Mouse (Mus musculus): ENCODE data around the gene Suco. TPM values are rescaled to one million over a fixed set of nuclear protein-coding genes. Genes with fewer than 3 reads are reported as not detected.

The Suco gene
- polyA plus RNA-seq, 1 experiment from 2014 or later: 32.6 TPM

DNA sequence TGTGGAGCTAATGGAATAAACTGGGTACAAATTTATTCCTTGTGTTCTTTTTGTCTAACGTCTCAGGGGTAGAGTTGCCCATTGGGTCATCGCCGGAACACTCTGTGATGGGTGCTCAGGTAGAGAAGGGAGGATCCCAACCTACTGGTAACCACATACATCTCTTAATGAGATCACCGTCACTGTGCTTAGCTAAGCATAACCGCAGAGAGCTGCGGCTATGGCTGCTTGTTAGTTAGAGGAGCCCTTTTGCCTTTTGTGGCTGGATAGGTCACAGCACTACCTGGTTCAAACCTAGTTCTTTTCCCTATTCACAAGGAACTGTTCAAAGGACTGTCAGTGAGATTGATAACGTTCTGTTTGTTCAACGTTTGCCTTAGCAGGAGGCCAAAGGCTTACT lies 32.6 kb upstream of the Suco start:
- Histone ChIP-seq H3K9me3 (no peaks in the 10 kb centered on the region), H3K27me3 (no peaks in the 10 kb centered on the region), H3K4me3 (no peak overlapping the region), H3K27ac (replicated peaks) (no peak overlapping the region), H3K4me2 (replicated peaks) (no peak overlapping the region), H3K36me3 (no peaks in the 10 kb centered on the region), H3K4me1 (no peaks in the 10 kb centered on the region), H3K9ac (replicated peaks) (no peak overlapping the region)
- WGBS: 84% methylated on average over 8 of the region's 8 CpGs
- no peak for ATAC-seq (replicated peaks)

- no peaks in the 10 kb centered on the region for H3K9me3 ChIP-seq
- H3K9ac ChIP-seq (replicated peaks): no peak overlapping the region
- H3K27ac ChIP-seq (replicated peaks): no peak overlapping the region
- ATAC-seq (replicated peaks): no peak
- WGBS: 78% methylated on average over 2 of the region's 2 CpGs
- H3K4me1 ChIP-seq: no peaks in the 10 kb centered on the region
- H3K4me2 ChIP-seq (replicated peaks): no peak overlapping the region
- no peaks in the 10 kb centered on the region for H3K36me3 ChIP-seq
- H3K4me3 ChIP-seq: no peak overlapping the region
- no peaks in the 10 kb centered on the region for H3K27me3 ChIP-seq
Measured at GRCm38 (mm10) chr1:161907795-161908457, 31.4 kb upstream of the Suco start.

DNA sequence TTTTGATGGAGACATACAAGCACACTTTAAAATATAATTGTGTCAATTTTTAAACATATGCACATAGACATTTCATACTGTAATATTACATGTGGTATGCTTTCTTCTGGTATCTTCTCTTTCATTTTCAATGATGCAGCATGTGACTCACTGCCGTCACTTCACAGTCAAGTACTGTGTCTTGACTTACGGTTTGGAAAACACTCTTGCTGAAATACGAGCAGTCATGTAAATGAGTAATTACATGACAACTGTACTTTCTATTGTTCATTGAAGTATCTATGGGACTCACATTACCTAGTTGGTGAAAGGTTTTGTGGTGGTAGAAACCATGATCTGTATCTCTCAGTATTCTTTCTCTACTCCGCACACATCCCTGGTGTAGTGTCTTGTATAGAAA lies 30.6 kb upstream of the Suco start:
- Histone ChIP-seq H3K4me2 (replicated peaks) (no peak overlapping the region), H3K27ac (replicated peaks) (no peak overlapping the region), H3K27me3 (no peaks in the 10 kb centered on the region), H3K9me3 (no peaks in the 10 kb centered on the region), H3K4me1 (no peaks in the 10 kb centered on the region), H3K9ac (replicated peaks) (no peak overlapping the region), H3K36me3 (no peaks in the 10 kb centered on the region), H3K4me3 (no peak overlapping the region)
- no peak for ATAC-seq (replicated peaks)
- 89% methylated on average over 4 of the region's 4 CpGs for WGBS

GRCm38 (mm10) chr1:161902692-161903452 lies 26.4 kb upstream of the Suco start:
- Histone ChIP-seq H3K4me1 (no peaks in the 10 kb centered on the region), H3K27ac (replicated peaks) (no peak overlapping the region), H3K27me3 (no peaks in the 10 kb centered on the region), H3K9me3 (no peaks in the 10 kb centered on the region), H3K36me3 (no peaks in the 10 kb centered on the region), H3K4me2 (replicated peaks) (no peak overlapping the region), H3K4me3 (no peak overlapping the region), H3K9ac (replicated peaks) (no peak overlapping the region)
- no peak for ATAC-seq (replicated peaks)
- WGBS: 75% methylated on average over 9 of the region's 9 CpGs

- 63% methylated on average over 2 of the region's 2 CpGs for WGBS
- Histone ChIP-seq H3K36me3 (no peaks in the 10 kb centered on the region), H3K4me2 (replicated peaks) (no peak overlapping the region), H3K9me3 (no peaks in the 10 kb centered on the region), H3K4me1 (no peaks in the 10 kb centered on the region), H3K9ac (replicated peaks) (no peak overlapping the region), H3K27ac (replicated peaks) (no peak overlapping the region), H3K4me3 (no peak overlapping the region), H3K27me3 (no peaks in the 10 kb centered on the region)
- ATAC-seq (replicated peaks): no peak
Measured at GRCm38 (mm10) chr1:161900129-161900528, 23.6 kb upstream of the Suco start.

- Histone ChIP-seq H3K27ac (replicated peaks) (no peak overlapping the region), H3K4me1 (no peaks in the 10 kb centered on the region), H3K4me3 (no peak overlapping the region), H3K9me3 (no peaks in the 10 kb centered on the region), H3K36me3 (no peaks in the 10 kb centered on the region), H3K4me2 (replicated peaks) (no peak overlapping the region), H3K9ac (replicated peaks) (no peak overlapping the region), H3K27me3 (no peaks in the 10 kb centered on the region)
- WGBS: 86% methylated on average over 8 of the region's 8 CpGs
- no peak for ATAC-seq (replicated peaks)
Measured at GRCm38 (mm10) chr1:161897235-161897634, 20.8 kb upstream of the Suco start.

DNA sequence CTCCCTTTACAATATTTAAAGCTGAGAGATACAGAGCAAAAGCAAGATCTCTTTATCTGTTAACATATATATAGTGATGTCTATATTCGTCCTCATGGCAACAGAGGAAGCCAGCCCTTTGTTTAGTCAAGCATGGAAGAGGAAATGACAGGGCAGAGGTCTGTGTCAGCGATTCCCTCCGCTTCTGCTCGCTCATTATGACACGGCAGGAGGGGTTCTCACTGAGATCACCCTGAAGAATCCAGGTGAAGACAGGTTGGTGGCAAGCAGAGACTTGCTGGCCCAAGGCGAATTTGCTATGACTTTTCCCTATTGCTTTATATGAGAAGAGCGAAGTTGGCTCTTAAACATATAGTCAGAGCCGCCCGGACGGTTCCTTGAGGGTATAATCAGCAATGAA lies 19.6 kb upstream of the Suco start:
- no peak overlapping the region for H3K4me2 ChIP-seq (replicated peaks)
- no peak overlapping the region for H3K4me3 ChIP-seq
- H3K27me3 ChIP-seq: no peaks in the 10 kb centered on the region
- H3K36me3 ChIP-seq: no peaks in the 10 kb centered on the region
- WGBS: 79% methylated on average over 10 of the region's 10 CpGs
- no peaks in the 10 kb centered on the region for H3K9me3 ChIP-seq
- no peak for ATAC-seq (replicated peaks)
- H3K27ac ChIP-seq (replicated peaks): no peak overlapping the region
- no peaks in the 10 kb centered on the region for H3K4me1 ChIP-seq
- H3K9ac ChIP-seq (replicated peaks): no peak overlapping the region

GRCm38 (mm10) chr1:161895014-161895413 lies 18.5 kb upstream of the Suco start:
- Histone ChIP-seq H3K9ac (replicated peaks) (no peak overlapping the region), H3K4me2 (replicated peaks) (no peak overlapping the region), H3K27me3 (no peaks in the 10 kb centered on the region), H3K4me1 (no peaks in the 10 kb centered on the region), H3K36me3 (no peaks in the 10 kb centered on the region), H3K9me3 (no peaks in the 10 kb centered on the region), H3K4me3 (no peak overlapping the region), H3K27ac (replicated peaks) (no peak overlapping the region)
- 92% methylated on average over 3 of the region's 3 CpGs for WGBS
- no peak for ATAC-seq (replicated peaks)

GRCm38 (mm10) chr1:161894553-161894952 lies 18.1 kb upstream of the Suco start:
- Histone ChIP-seq H3K36me3 (no peaks in the 10 kb centered on the region), H3K27ac (replicated peaks) (no peak overlapping the region), H3K4me3 (no peak overlapping the region), H3K27me3 (no peaks in the 10 kb centered on the region), H3K9me3 (no peaks in the 10 kb centered on the region), H3K9ac (replicated peaks) (no peak overlapping the region), H3K4me2 (replicated peaks) (no peak overlapping the region), H3K4me1 (no peaks in the 10 kb centered on the region)
- WGBS: 69% methylated on average over 2 of the region's 2 CpGs
- no peak for ATAC-seq (replicated peaks)

DNA sequence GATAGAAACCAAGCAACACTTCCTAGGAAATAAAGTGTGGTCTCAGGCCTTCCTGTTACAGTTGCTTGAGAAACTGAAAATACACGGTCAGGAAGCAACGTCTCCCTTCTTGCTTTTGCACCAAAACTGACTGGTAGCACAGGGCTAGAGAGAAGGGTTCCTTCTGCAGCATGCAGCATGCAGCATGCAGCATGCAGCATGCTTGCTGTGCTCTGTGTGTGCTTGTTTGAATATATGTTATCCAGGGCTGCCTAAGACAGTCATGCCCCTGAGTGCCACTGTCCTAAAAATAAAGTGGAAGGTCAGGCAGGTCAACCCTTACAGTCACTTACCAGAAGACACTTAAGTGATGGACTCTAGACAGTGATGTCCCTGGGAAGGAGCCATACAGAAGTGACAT lies 17.6 kb upstream of the Suco start:
- Histone ChIP-seq H3K9me3 (no peaks in the 10 kb centered on the region), H3K4me3 (no peak overlapping the region), H3K36me3 (no peaks in the 10 kb centered on the region), H3K27me3 (no peaks in the 10 kb centered on the region), H3K27ac (replicated peaks) (no peak overlapping the region), H3K4me2 (replicated peaks) (no peak overlapping the region), H3K4me1 (no peaks in the 10 kb centered on the region), H3K9ac (replicated peaks) (no peak overlapping the region)
- 91% methylated on average over 2 of the region's 2 CpGs for WGBS
- ATAC-seq (replicated peaks): no peak

DNA sequence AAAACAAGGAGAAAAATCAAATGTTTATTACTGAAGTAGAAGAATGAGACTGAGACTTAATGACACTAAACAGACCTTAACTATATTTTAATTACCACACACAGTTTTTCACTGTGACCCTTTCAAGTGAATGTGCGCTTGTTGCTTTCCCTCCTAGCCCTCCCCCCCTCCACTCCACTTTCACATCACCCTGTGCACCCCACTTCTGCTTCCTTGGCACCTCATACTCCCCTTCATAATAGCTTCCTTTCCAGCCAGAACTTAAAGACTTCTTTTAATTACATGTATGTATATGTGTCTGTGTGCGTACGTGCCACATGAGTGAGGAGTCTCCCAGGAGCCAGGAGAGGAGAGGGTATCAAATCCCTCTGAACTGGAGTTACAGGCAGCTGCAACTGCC lies 12.3 kb upstream of the Suco start:
- Histone ChIP-seq H3K4me1 (no peaks in the 10 kb centered on the region), H3K9me3 (no peaks in the 10 kb centered on the region), H3K27ac (replicated peaks) (no peak overlapping the region), H3K9ac (replicated peaks) (no peak overlapping the region), H3K36me3 (no peaks in the 10 kb centered on the region), H3K4me3 (no peak overlapping the region), H3K4me2 (replicated peaks) (no peak overlapping the region), H3K27me3 (no peaks in the 10 kb centered on the region)
- ATAC-seq (replicated peaks): no peak
- 90% methylated on average over 3 of the region's 3 CpGs for WGBS

- ATAC-seq (replicated peaks): no peak
- 80% methylated on average over 12 of the region's 12 CpGs for WGBS
- no peak overlapping the region for H3K4me3 ChIP-seq
- H3K9ac ChIP-seq (replicated peaks): no peak overlapping the region
- no peaks in the 10 kb centered on the region for H3K27me3 ChIP-seq
- no peaks in the 10 kb centered on the region for H3K9me3 ChIP-seq
- H3K36me3 ChIP-seq: no peaks in the 10 kb centered on the region
- no peak overlapping the region for H3K4me2 ChIP-seq (replicated peaks)
- H3K4me1 ChIP-seq: no peaks in the 10 kb centered on the region
- no peak overlapping the region for H3K27ac ChIP-seq (replicated peaks)
Measured at GRCm38 (mm10) chr1:161887679-161888260, 11.3 kb upstream of the Suco start.
